Mouse (Mus musculus): ENCODE data around the gene Sectm1b. TPM values are rescaled to one million over a fixed set of nuclear protein-coding genes. Genes with fewer than 3 reads are reported as not detected.
"Not testable (repeated sequence)": the region's sequence is repeated elsewhere in the genome, so short reads cannot be mapped to it uniquely, and the experiment has no call there.

The Sectm1b gene
- polyA plus RNA-seq, 2 experiments: 0.04 to 0.08 TPM

DNA sequence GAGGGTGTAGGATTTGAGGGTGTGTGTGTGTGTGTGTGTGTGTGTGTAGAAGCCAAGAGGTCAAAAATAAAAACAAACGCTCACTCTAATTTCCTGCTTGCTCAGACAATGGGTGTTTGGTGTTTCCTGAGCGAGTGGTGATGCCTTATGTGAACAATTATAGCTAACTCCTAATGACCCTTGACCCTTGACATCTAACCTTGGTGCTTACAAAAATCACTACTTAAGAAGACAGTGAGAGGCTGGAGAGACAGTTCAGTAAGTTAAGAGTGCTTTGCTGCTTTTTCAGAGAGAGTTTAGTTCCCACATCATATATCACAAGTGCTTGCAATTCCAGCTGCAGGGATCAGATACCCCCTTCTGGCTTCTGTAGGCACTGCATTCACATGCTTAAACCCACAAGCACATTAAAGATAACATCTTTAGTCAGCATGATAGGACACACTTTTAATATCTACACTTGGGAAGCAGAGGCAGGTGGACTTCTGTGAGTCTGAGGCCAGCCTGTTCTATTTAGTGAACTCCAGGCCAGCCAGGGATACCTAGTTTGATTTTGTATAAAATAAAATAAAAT lies 15.5 kb downstream of the Sectm1b start:
- Histone ChIP-seq H3K9ac (replicated peaks) (no peak overlapping the region), H3K4me2 (ENCODE audit: low read depth) (no peak overlapping the region), H3K27me3 (ENCODE audit: control insufficient read depth, insufficient read depth, low read length) (no peaks in the 10 kb centered on the region), H3K9me3 (ENCODE audit: control insufficient read depth, low read length) (no peaks in the 10 kb centered on the region), H3K4me1 (replicated peaks; ENCODE audit: control insufficient read depth in 2 of 2, insufficient read depth in 2 of 2, low read length in 1 of 2) (0 out of 4 replicates have a peak, but pooled peaks cover 0 to 1% of the 10 kb centered on the region in 2 experiments), H3K4me3 (ENCODE audit: insufficient read depth in 1 of 2, low read depth in 2 of 2, low read length in 2 of 2) (no peak overlapping the region), H3K36me3 (replicated peaks; ENCODE audit: control insufficient read depth, insufficient read depth, low read depth) (no peaks in the 10 kb centered on the region), H3K27ac (no peak overlapping the region)
- WGBS (ENCODE audit: insufficient replicate concordance): 42% methylated on average over 2 of the region's 2 CpGs
- DNase-seq (ENCODE audit: low read depth in 3 of 3, low spot score in 3 of 3) (no peak), ATAC-seq (ENCODE audit: insufficient read depth) (no peak)
- TF ChIP-seq CTCF (IDR thresholded peaks at IDR 0.05; ENCODE audit: low read depth) (peak; percentile 40), EP300 (IDR thresholded peaks at IDR 0.05; ENCODE audit: low read depth) (no peak)

DNA sequence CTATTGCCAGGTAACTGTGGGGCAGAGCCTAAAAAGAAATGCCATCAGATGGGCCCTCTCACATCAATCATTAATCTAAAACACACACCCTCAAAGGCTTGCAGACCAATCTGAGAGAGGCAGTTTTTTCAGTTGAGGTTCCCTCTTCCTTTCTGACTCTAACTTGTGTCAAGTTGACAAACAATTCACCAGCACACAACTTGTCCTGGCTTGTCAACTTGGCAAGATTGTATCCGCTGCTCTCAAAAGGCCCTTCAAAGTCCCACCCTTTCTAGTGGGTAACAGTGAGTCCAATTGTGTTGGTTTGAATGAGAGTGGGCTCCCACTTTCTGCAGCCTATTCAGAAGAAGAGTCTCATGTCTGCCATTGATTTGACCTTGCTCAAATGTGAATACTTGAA lies 18.1 kb downstream of the Sectm1b start:
- no peak overlapping the region for H3K4me2 ChIP-seq (ENCODE audit: low read depth)
- H3K27ac ChIP-seq: no peak overlapping the region
- ATAC-seq (ENCODE audit: insufficient read depth) (no peak), DNase-seq (ENCODE audit: low read depth in 3 of 3, low spot score in 3 of 3) (no peak)
- 0 out of 4 replicates have a peak, but pooled peaks cover 0 to 1% of the 10 kb centered on the region in 2 experiments for H3K4me1 ChIP-seq (replicated peaks; ENCODE audit: control insufficient read depth in 2 of 2, insufficient read depth in 2 of 2, low read length in 1 of 2)
- TF ChIP-seq EP300 (IDR thresholded peaks at IDR 0.05; ENCODE audit: low read depth) (no peak), CTCF (IDR thresholded peaks at IDR 0.05; ENCODE audit: low read depth) (no peak)
- 52% methylated on average over 1 of the region's 1 CpGs for WGBS (ENCODE audit: insufficient replicate concordance)
- no peaks in the 10 kb centered on the region for H3K27me3 ChIP-seq (ENCODE audit: control insufficient read depth, insufficient read depth, low read length)
- H3K36me3 ChIP-seq (replicated peaks; ENCODE audit: control insufficient read depth, insufficient read depth, low read depth): no peaks in the 10 kb centered on the region
- H3K4me3 ChIP-seq (ENCODE audit: insufficient read depth in 1 of 2, low read depth in 2 of 2, low read length in 2 of 2): no peak overlapping the region
- no peaks in the 10 kb centered on the region for H3K9me3 ChIP-seq (ENCODE audit: control insufficient read depth, low read length)
- H3K9ac ChIP-seq (replicated peaks): no peak overlapping the region

DNA sequence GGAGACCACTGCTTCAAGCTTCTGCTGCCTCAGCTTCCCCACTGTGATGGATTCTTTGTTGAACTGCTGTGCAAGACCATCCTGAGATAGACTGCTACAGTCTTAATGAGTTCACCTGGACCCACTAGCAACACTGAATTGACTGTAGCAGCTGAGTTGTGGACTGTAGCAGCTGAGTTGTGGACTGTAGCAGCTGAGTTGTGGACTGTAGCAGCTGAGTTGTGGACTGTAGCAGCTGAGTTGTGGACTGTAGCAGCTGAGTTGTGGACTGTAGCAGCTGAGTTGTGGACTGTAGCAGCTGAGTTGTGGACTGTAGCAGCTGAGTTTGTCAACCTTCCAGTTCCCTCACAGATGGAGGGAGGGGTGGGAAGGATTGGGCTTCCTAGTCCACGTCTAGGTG lies 20.3 kb downstream of the Sectm1b start:
- DNase-seq (ENCODE audit: low read depth in 3 of 3, low spot score in 3 of 3); H3K4me1 ChIP-seq (replicated peaks; ENCODE audit: control insufficient read depth in 2 of 2, insufficient read depth in 2 of 2, low read length in 1 of 2); H3K27me3 ChIP-seq (ENCODE audit: control insufficient read depth, insufficient read depth, low read length); H3K4me3 ChIP-seq (ENCODE audit: insufficient read depth in 1 of 2, low read depth in 2 of 2, low read length in 2 of 2); H3K36me3 ChIP-seq (replicated peaks; ENCODE audit: control insufficient read depth, insufficient read depth, low read depth); H3K27ac ChIP-seq; H3K4me2 ChIP-seq (ENCODE audit: low read depth); H3K9ac ChIP-seq (replicated peaks); H3K9me3 ChIP-seq (ENCODE audit: control insufficient read depth, low read length); ATAC-seq (ENCODE audit: insufficient read depth): not testable (repeated sequence)
- WGBS (ENCODE audit: insufficient replicate concordance): 12% methylated on average over 1 of the region's 1 CpGs

DNA sequence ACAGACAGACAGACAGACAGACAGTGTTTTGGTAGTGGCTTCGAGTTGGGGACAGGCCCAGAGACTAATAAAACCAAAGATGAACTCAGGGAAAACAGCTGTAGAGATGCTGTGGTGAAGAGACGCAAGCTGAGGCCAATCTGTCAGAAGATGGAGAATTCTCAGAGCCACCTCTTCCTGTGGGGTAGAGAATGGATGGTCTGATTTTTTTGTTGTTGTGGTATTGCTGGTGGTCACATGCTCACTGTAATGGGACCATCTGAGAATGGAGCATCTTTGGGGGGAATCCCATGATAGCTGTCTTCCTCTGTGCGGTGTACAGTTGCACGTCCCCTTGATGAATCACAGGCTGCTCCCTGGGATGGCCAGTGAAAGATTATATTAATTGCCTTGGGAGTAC lies 20.9 kb downstream of the Sectm1b start:
- TF ChIP-seq CTCF (IDR thresholded peaks at IDR 0.05; ENCODE audit: low read depth) (no peak), EP300 (IDR thresholded peaks at IDR 0.05; ENCODE audit: low read depth) (no peak)
- 0 out of 4 replicates have a peak, but pooled peaks cover 0 to 1% of the 10 kb centered on the region in 2 experiments for H3K4me1 ChIP-seq (replicated peaks; ENCODE audit: control insufficient read depth in 2 of 2, insufficient read depth in 2 of 2, low read length in 1 of 2)
- H3K27ac ChIP-seq: no peak overlapping the region
- ATAC-seq (ENCODE audit: insufficient read depth): no peak
- 53% methylated on average over 4 of the region's 4 CpGs for WGBS (ENCODE audit: insufficient replicate concordance)
- H3K36me3 ChIP-seq (replicated peaks; ENCODE audit: control insufficient read depth, insufficient read depth, low read depth): no peaks in the 10 kb centered on the region
- DNase-seq (ENCODE audit: low read depth in 3 of 3, low spot score in 3 of 3): no peak
- no peaks in the 10 kb centered on the region for H3K9me3 ChIP-seq (ENCODE audit: control insufficient read depth, low read length)
- no peaks in the 10 kb centered on the region for H3K27me3 ChIP-seq (ENCODE audit: control insufficient read depth, insufficient read depth, low read length)
- no peak overlapping the region for H3K9ac ChIP-seq (replicated peaks)
- no peak overlapping the region for H3K4me2 ChIP-seq (ENCODE audit: low read depth)
- no peak overlapping the region for H3K4me3 ChIP-seq (ENCODE audit: insufficient read depth in 1 of 2, low read depth in 2 of 2, low read length in 2 of 2)

DNA sequence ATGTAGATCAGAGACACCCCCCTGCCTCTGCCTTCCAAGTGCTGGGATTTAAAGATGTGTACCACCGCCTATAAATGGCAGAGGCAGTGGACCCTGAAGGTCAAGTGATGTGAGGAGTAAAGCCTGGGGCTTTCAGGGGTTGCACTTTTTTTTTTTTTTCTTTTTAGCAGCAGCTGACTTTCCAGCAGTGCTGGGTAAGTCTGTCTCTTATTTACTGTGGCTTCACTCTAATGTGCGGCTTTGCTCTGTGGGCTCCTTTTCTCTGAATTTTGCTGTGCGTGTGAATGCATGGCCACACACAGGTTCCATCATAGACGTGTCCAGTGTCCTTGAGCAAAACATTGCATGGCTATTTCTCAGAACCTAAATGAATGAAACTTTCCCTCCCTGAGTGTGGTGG lies 21.7 kb downstream of the Sectm1b start:
- H3K27me3 ChIP-seq (ENCODE audit: control insufficient read depth, insufficient read depth, low read length): no peaks in the 10 kb centered on the region
- WGBS (ENCODE audit: insufficient replicate concordance): 48% methylated on average over 4 of the region's 4 CpGs
- no peak for DNase-seq (ENCODE audit: low read depth in 3 of 3, low spot score in 3 of 3)
- no peak for ATAC-seq (ENCODE audit: insufficient read depth)
- no peaks in the 10 kb centered on the region for H3K36me3 ChIP-seq (replicated peaks; ENCODE audit: control insufficient read depth, insufficient read depth, low read depth)
- no peak overlapping the region for H3K4me3 ChIP-seq (ENCODE audit: insufficient read depth in 1 of 2, low read depth in 2 of 2, low read length in 2 of 2)
- TF ChIP-seq EP300 (IDR thresholded peaks at IDR 0.05; ENCODE audit: low read depth) (no peak), CTCF (IDR thresholded peaks at IDR 0.05; ENCODE audit: low read depth) (no peak)
- H3K27ac ChIP-seq: no peak overlapping the region
- H3K9ac ChIP-seq (replicated peaks): no peak overlapping the region
- H3K9me3 ChIP-seq (ENCODE audit: control insufficient read depth, low read length): no peaks in the 10 kb centered on the region
- H3K4me1 ChIP-seq (replicated peaks; ENCODE audit: control insufficient read depth in 2 of 2, insufficient read depth in 2 of 2, low read length in 1 of 2): 0 out of 4 replicates have a peak, but pooled peaks cover 0 to 1% of the 10 kb centered on the region in 2 experiments
- H3K4me2 ChIP-seq (ENCODE audit: low read depth): no peak overlapping the region

Measured in liver, embryonic 14.5 days (tissue).